Mouse (Mus musculus) cerebellum, postnatal 14 days (tissue): ENCODE measurements around the gene Slc25a43.

Source experiments
- DNase-seq, 2 experiments: peaks; one replicate each; pipeline ENCODE4 v3.0.0; 2021; ENCODE audit warnings: mixed read lengths in 2 of 2

The Slc25a43 gene

DNA sequence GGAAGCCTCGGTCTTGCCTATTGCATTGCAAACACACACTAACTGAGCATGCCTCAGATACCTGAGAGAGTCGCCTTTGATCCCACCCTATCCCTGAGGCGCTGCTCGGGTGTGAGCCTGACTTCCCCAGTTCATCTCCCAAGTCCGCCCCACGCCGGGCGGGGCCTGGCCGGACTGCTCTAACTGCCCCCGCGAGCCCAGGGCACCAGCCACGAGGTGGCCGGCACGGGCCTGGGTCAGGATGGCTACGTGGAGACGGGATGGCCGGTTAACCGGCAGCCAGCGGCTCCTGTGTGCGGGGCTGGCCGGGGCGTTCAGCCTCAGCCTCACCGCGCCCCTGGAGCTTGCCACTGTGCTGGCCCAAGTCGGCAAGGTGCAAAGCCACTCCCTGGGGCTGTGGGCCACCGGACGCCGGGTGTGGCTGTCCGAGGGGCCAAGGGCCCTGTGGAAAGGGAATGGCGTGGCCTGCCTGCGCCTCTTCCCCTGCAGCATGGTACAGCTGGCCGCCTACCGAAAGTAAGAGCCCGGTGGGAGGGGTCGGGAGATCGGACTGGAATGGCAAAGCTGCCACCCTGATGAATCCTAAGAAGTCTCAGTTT is at the start of gene Slc25a43:
TSS of gene Slc25a43 (plus strand) at position 157 of the 599 bp plus-strand sequence.
- peak; percentile 8 to 16 for DNase-seq

- no peak for DNase-seq
Observed at GRCm38 (mm10) chrX:36740124-36740951, 3.1 kb upstream of the Slc25a43 start.

DNA sequence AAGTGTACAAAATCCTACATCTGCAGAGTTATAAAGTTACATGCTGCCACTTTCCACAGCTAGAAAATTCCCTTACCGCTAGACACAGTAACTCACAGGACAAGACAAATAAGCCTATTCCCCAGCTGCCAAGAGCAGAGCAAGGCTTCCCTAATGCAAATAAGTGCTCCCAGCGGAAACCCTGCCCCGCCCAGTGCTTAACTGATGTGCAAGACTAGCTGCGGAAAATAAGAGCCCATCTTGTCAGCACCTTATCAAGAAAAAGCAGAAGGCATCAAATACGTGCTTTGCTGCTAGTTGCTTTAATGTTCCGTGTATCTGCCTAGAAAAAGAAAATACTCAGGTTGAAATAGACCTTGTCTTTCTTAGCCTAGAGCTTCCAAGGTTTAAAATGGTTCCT is 2.2 kb upstream of the Slc25a43 start:
- DNase-seq = no peak

- no peak for DNase-seq
Observed at GRCm38 (mm10) chrX:36742744-36743143, 715 bp upstream of the Slc25a43 start.

DNA sequence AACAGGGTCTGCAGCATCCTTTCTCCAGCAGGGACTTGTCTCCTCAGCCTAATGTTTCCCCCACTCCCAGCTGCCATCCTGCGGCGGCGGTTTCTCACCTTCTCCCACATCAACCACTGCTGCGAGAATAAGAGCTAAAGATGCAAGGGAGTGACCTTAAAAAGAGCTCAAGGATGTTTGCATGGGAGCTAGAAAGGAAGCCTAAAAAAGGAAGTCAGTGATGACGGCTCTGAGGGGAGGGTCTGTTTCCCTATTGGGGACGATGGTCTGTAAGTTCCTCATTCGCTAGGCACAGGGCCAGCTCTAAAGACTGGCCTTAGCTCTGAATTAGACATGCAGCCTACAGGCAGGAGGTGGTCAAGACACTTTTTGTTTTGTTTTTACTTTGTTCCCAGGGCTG is 1.3 kb downstream of the Slc25a43 start:
- peak in 1 of 2 experiments; percentile 11 for DNase-seq

DNA sequence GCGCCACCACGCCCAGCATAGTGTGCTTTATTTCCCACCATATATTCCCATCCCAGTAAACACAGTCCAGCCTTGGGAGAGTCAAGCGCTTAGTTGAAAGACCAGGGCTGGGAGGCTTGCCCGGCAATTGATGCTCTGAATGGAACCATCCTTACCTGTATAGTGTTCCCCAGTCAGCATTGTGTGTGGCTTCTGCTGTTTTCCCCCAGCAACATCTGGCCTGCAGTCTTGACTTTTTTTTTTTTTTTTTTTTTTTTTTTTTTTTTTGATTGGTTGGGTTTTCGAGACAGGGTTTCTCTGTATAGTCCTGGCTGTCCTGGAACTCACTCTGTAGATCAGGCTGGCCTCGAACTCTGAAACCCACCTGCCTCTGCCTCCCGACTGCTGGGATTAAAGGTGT is 1.9 kb downstream of the Slc25a43 start:
- DNase-seq = no peak

DNA sequence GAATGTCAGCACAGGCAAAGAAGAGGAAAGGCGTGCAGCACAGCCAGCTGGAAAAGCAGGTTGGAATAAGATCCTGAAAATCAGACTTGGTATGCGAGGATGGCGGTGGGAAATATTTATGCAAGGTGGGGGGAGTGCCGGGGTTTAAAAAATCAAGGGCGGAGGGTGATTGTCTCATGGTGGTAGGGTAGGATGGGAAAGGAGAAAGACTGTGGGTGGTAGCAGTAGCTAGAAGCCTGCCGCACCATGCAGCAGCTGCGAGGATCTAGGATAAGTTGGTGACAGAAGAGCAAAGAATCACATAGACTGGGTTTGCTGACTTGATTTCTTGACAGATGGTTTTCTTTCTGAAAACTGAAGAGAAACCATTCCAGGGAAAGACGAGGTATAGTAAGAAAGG is 3.3 kb downstream of the Slc25a43 start:
- no peak for DNase-seq

DNA sequence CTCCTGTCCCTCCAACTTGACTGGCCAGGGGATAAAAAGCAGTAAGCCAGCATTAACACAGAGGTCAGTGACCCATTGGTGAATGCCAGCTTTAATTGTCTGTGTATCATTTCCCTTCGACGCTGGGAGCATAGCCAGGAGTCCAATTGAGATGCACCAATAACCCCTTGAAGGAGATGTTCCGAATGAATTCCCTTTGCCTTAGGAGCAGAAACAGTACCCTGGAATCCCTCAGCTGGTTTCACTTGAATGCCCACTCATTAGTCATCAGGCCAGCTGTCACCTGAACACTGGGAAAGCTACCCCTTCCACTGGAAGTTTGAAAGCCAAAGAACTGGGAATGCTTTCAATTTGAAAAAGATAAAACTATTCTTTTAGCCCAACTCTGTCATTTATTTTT is 5.1 kb downstream of the Slc25a43 start:
- DNase-seq = peak in 1 of 2 experiments; percentile 12

DNA sequence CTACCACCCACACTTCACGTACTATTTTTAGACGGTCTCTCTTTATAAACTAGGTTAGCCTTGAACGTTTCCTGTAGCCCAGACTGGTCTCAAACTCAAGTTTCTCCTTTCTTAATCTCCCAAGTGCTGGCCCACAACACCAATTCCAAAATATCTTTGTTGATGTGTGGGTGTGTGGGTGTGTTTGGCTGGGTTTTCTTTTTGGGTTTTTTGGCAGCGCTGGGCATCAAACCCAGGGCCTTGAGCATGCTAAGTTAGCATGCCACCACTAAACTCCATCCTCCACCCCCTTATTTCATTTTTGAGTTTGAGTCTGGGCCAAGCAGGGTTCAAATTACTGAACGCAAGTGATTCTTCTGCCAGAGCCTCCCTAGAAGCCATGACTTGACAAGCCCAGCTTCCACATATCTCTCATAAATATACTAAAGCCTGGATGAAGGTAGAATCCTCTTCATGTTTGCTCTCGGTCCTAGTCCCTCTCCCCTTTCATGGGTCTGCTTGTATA is 5.9 kb downstream of the Slc25a43 start:
- DNase-seq = no peak

GRCm38 (mm10) chrX:36750591-36750990 is 7.1 kb downstream of the Slc25a43 start:
- no peak for DNase-seq

DNA sequence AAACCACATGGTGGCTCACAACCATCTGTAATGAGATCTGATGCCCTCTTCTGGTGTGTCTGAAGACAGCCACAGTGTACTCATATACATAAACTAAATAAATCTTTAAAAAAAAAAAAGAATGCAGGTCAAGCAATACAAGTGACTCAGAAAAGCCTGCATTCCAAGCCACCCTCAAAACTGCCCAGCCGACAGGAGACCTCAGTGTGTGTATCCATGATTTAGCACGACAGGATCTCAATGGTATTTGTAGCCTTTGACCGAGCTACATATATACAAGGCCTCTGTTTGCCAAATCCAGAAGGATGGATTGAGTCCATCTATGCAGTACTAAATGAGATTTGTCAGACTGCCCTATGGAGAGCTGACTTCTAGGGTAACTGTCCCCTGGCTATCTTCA is 9.1 kb downstream of the Slc25a43 start:
- no peak for DNase-seq

GRCm38 (mm10) chrX:36757796-36758472 is 14.5 kb downstream of the Slc25a43 start:
- DNase-seq = no peak

DNA sequence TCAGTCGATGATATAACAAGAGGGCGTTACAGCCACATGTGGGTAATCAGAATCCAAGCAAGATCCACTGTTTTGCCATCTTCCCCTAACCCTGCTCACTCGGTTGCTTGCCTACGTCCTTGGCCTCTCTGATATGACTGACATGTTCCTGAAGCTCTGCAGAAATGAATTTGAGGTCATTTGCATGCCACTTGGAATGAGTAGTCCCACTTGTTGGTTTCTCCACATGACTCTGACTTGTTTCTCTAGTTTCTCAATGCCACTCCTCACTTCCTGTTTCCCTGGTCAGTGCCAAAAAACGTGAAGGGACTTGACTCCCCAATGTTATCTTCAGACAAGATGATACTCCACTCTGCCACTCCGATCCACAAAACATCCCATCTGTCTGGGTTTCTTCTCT is 15.1 kb downstream of the Slc25a43 start:
- no peak for DNase-seq

DNA sequence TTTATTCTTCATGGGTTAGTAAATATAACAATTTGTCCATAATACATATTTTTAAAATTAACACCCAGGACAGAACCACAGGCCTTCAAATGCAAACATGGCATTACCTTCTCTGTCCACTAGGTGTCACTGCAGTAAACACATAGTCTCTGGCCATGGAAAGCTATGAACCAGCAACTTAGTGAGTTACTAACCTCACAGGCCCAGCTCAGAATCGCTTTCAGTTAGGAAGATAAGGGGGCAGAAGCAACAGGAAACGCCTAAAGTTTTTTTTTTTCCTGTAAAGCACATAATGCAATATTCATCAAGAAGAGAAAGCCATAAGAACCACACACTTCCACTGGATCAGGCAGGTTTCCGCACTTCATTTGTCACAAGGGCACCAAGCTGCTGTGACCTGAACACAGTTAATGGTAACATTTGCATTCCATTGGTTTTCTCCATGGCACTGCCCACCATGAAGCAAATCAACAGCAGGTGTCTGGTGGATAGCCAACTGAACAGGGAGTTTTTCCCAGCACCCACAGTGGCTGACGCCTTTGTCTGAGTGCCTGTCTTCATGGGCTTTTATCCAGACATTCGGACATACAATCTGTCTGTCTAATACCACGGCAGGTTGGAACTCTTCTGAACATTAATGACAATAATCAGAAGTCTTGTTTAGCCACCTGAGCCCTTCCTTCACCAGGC is 17.6 kb downstream of the Slc25a43 start:
- DNase-seq = peak; percentile 71 to 74

DNA sequence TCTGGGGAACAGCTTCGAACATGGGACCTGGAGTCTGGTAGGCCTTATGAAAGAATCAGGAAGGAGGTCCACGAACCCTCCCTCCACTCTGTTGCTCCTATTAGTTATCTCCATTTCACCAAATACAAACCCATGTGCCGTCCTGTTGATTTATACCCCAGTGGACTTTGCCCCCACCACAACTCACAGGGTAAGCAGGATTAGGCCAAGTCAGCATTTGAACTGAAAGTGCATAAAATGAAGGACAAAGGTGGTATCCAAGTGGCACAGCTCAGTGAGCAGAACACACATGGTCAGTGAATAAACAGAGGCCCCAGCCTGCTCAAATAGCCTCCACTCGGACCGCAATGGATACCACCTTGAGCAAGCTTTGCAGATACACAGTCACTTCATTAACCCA is 18.8 kb downstream of the Slc25a43 start:
- no peak for DNase-seq

DNA sequence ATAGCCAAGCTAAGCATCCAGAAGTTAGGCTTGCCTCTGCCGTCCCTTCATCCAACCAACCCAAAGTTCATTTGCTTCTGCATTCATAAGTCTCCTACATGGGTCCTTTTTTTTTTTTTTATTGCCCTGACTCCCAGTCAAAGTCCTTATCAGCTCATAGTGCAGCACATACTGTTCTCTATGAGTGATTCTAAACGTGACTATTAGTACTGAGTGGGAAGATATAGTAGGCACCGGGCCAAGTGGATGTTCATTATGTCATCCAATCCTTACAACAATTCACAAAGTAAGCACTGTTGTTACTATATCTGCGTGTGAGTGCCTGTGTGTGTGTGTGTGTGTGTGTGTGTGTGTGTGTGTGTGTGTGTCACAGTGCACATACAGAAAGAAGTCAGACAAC is 19.4 kb downstream of the Slc25a43 start:
- DNase-seq = no peak

- DNase-seq = no peak
Observed at GRCm38 (mm10) chrX:36763298-36763933, 20.0 kb downstream of the Slc25a43 start.

- DNase-seq = no peak
Observed at GRCm38 (mm10) chrX:36763934-36764317, 20.5 kb downstream of the Slc25a43 start.

- DNase-seq = no peak
Observed at GRCm38 (mm10) chrX:36767386-36767785, 23.9 kb downstream of the Slc25a43 start.

DNA sequence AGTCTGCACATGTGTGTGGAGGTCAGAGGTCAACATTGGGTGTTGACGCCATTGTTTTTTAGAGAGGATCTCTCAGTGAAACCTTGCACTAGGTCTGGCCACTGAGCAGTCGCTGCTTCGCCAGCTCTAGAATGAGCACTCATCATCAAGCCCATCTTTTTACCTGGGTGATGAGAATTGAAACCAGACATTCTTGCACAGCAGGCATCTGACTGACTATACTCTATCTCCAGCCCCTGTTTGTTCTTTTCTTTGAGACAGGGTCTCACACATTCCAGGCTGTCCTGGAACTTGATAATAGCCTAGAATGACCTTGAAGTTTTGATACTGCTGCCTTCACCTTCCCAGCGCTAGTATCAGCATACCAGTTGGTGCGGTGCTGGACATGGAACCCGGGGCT is 29.1 kb downstream of the Slc25a43 start:
- no peak for DNase-seq

- no peak for DNase-seq
Observed at GRCm38 (mm10) chrX:36775520-36775919, 32.1 kb downstream of the Slc25a43 start.

GRCm38 (mm10) chrX:36777694-36778093 is 34.2 kb downstream of the Slc25a43 start:
- DNase-seq = no peak

DNA sequence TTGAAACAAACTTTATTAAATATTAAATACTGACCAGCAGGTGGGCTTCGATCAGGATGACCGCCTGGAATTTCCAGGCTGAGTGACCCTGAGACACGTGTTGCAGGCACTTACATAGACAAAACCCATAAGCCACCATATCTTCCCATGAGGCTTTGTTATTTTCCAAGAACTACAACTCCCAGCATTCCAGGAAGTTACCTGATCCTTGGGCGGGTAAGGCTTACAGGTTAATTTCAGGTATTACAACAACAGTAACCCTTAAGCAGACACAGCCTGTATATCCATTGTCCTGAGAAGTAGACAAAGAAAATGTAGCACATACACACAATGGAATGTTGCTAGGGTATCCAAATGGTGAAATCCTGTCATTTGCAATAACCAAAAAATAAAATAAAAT is 45.9 kb downstream of the Slc25a43 start:
- no peak for DNase-seq
